Mouse (Mus musculus): ENCODE data around the gene Tomm7.

- TF ChIP-seq CTCF (IDR thresholded peaks at IDR 0.05; ENCODE audit: insufficient read depth, low read depth, low read length): no peak
- TF ChIP-seq POLR2A (IDR thresholded peaks at IDR 0.05; ENCODE audit: insufficient read depth, low read depth, low read length): no peak
Measured at GRCm38 (mm10) chr5:23824171-23824733, 19.7 kb downstream of the Tomm7 start.

Measured in olfactory bulb, adult 2 months (tissue).